Mouse (Mus musculus) heart, adult 2 months (tissue): ENCODE measurements at regions not wholly inside any gene's neighbourhood (a gene's known extent, or its start where the extent isn't known, plus 50 kb on each side); places are given as distances from the start of the nearest gene placed in this dataset.

ENCODE experiments used
- DNase-seq, 2 experiments: peaks; one replicate each; pipeline ENCODE4 v3.0.0; 2021
- H3K27ac ChIP-seq: fragments of 200-600 bp; 2 replicates; pipeline ENCODE4 v1.8.1; 2022
- H3K27me3 ChIP-seq: fragments of 200-500 bp; 2 replicates; pipeline ENCODE4 v1.6.1; 2012; ENCODE audit warnings: mild to moderate bottlenecking, low read length, inconsistent platforms, mixed read lengths; ENCODE audit not compliant: control insufficient read depth, insufficient read depth
- H3K36me3 ChIP-seq: fragments of 200-500 bp; 2 replicates; pipeline ENCODE4 v1.6.1; 2012; ENCODE audit warnings: low read length, inconsistent platforms; ENCODE audit not compliant: control insufficient read depth, insufficient read depth
- H3K4me1 ChIP-seq: fragments of 200-500 bp; 2 replicates; pipeline ENCODE4 v1.6.1; 2011; ENCODE audit warnings: low read length; ENCODE audit not compliant: control insufficient read depth, insufficient read depth
- H3K4me3 ChIP-seq: fragments of 200-600 bp; 2 replicates; pipeline ENCODE4 v1.8.1; 2022
- H3K79me2 ChIP-seq: fragments of 200-500 bp; replicated peaks from 2 replicates; pipeline ENCODE4 v1.6.1; 2012; ENCODE audit warnings: mild to moderate bottlenecking, inconsistent platforms, low read length, moderate library complexity, mixed read lengths; ENCODE audit not compliant: control insufficient read depth, insufficient read depth
- H3K9ac ChIP-seq: fragments of 200-500 bp; 2 replicates; pipeline ENCODE4 v1.6.1; 2012; ENCODE audit warnings: low read depth, mild to moderate bottlenecking, control low read depth, inconsistent platforms, low read length, mixed read lengths
- CTCF ChIP-seq: fragments of 200-600 bp; IDR thresholded peaks from 2 replicates; pipeline ENCODE4 v1.8.1; 2022; ENCODE audit warnings: antibody characterized with exemption, mild to moderate bottlenecking, moderate library complexity
- EP300 ChIP-seq: fragments of 200-500 bp; IDR thresholded peaks from 2 replicates; pipeline ENCODE4 v1.6.1; 2011; ENCODE audit warnings: low read depth, low read length, control low read depth; ENCODE audit not compliant: insufficient read depth
- POLR2A ChIP-seq: fragments of 200-500 bp; IDR thresholded peaks from 2 replicates; pipeline ENCODE4 v1.6.1; 2011; ENCODE audit warnings: mild to moderate bottlenecking, low read depth, low read length, control low read depth; ENCODE audit not compliant: insufficient read depth
- WGBS: fragments of 180-500 bp; shearing (Covaris S2); methylation state at CpG from one replicate; pipeline ENCODE4 v1.1.7; 2018; 5-methylcytosine and 5-hydroxymethylcytosine counted together
- intact Hi-C: fragments of 180-260 bp; cut with DNase I; formaldehyde crosslinking; loops from one replicate; pipeline ENCODE4 v1.15.1; 2025

DNA sequence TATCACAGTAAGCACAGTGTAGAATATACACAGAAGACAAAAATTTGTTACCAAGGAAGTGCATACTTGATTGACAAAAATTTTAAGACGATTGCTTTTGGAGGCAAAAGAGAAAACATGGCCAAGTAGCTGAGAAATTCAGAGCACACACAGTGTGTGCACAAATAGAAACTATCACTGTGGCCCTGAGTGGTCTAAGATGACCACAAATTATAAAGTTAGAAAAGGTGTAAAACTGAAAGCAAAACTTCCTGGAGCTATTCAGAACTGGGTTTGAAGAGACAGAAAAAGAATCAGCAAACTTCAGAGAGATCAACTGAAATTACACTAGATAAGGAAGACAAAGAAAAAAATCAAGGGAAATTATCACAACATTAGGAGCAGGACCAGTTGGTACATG is 487.6 kb downstream of the Car8 start:
- no peaks in the 10 kb centered on the region for H3K4me1 ChIP-seq
- DNase-seq = no peak

DNA sequence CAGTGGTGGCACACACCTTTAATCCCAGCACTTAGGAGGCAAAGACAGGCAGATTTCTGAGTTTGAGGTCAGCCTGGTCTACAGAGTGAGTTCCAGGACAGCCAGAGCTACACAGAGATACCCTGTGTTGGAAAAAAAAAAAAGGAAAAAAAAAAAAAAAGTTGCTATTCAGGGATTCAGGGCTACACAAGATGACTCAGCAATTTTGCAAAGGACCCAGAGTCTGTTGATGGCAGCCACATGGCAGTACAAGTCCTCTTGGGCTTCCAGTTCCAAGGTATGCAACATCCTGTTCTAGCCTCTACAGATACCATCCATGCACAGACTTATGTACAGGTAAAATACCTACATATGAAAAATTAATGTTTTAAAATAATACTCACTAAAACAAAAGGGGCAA is 515.9 kb downstream of the Car8 start:
- Histone ChIP-seq H3K4me1 (no peaks in the 10 kb centered on the region), H3K79me2 (no peaks in the 10 kb centered on the region), H3K27me3 (no peaks in the 10 kb centered on the region), H3K27ac (no peak overlapping the region), H3K9ac (no peak overlapping the region), H3K36me3 (no peaks in the 10 kb centered on the region), H3K4me3 (no peak overlapping the region)
- intact Hi-C loops = no loop called here
- TF ChIP-seq POLR2A (no peak), EP300 (no peak), CTCF (no peak)
- no peak for DNase-seq

More for the DNA sequence above, 487.6 kb downstream of the Car8 start:
- Histone ChIP-seq H3K9ac (no peak overlapping the region), H3K27ac (no peak overlapping the region), H3K27me3 (no peaks in the 10 kb centered on the region), H3K36me3 (no peaks in the 10 kb centered on the region), H3K79me2 (no peaks in the 10 kb centered on the region), H3K4me3 (no peak overlapping the region)
- no peak for TF ChIP-seq CTCF
- TF ChIP-seq POLR2A = no peak
- no peak for TF ChIP-seq EP300
- intact Hi-C loops = no loop called here
- 67% methylated on average over 1 of the region's 1 CpGs for WGBS

DNA sequence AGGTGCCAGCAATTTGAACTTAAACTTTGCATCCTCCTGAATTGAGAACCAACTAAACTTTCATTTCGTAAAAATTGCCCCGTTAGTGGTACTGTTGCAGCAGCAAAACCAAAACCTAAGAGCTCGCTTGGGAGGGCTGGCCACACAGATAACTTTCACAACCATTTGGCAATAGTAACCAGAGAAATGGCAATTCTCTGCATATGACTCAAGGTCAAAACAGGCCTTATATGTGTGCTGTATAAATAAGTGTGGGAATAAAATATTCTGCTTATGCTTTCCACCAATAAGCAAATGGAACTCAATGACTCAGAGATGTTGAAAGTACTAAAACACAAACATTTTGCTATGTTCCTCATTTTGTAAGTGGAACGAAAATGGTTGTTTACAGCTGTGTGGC is 550.3 kb downstream of the Car8 start:
- Histone ChIP-seq H3K36me3 (no peaks in the 10 kb centered on the region), H3K4me1 (no peaks in the 10 kb centered on the region), H3K9ac (no peak overlapping the region), H3K4me3 (no peak overlapping the region), H3K27me3 (no peaks in the 10 kb centered on the region), H3K27ac (no peak overlapping the region), H3K79me2 (no peaks in the 10 kb centered on the region)
- 77% methylated on average over 4 of the region's 4 CpGs for WGBS
- intact Hi-C loops = no loop called here
- DNase-seq = no peak
- TF ChIP-seq CTCF (no peak), POLR2A (no peak), EP300 (no peak)

DNA sequence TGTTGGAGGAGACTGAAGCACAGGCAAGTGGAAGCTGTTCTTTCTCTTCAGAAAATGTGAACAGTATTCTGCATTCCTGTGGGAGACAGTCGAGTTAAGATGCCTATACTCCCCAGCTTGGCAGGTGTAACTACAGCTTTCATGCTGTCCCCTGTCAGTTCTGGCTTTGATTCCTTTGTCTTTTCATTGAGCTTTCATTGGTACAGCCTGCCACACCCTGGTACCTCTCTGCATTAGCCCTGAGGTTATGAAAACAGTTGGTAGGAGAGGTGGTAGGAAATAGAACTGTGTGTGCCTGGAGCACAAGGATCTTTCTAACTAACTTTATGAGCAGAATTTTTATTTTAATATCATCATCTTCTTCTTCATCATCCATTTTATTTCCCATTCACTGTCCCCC is 551.6 kb downstream of the Car8 start:
- WGBS = 59% methylated on average over 1 of the region's 1 CpGs
- Histone ChIP-seq H3K36me3 (no peaks in the 10 kb centered on the region), H3K79me2 (no peaks in the 10 kb centered on the region), H3K27me3 (no peaks in the 10 kb centered on the region), H3K4me1 (no peaks in the 10 kb centered on the region), H3K9ac (no peak overlapping the region), H3K27ac (no peak overlapping the region), H3K4me3 (no peak overlapping the region)
- DNase-seq = no peak
- TF ChIP-seq POLR2A (no peak), CTCF (no peak), EP300 (no peak)
- intact Hi-C loops = no loop called here

- no peak overlapping the region for H3K4me3 ChIP-seq
- no peaks in the 10 kb centered on the region for H3K79me2 ChIP-seq
- DNase-seq = no peak
- no peaks in the 10 kb centered on the region for H3K36me3 ChIP-seq
- no peak overlapping the region for H3K27ac ChIP-seq
- H3K27me3 ChIP-seq = no peaks in the 10 kb centered on the region
- no peak for TF ChIP-seq EP300
- no peak for TF ChIP-seq CTCF
- no peak for TF ChIP-seq POLR2A
- H3K4me1 ChIP-seq = no peaks in the 10 kb centered on the region
- 77% methylated on average over 4 of the region's 4 CpGs for WGBS
- intact Hi-C loops = no loop called here
- H3K9ac ChIP-seq = no peak overlapping the region
These were observed 568.1 kb downstream of the Car8 start for GRCm38 (mm10) chr4:7670795-7671105.

- intact Hi-C loops = no loop called here
- no peak overlapping the region for H3K27ac ChIP-seq
- no peak for TF ChIP-seq POLR2A
- TF ChIP-seq EP300 = no peak
- TF ChIP-seq CTCF = no peak
- H3K36me3 ChIP-seq = no peaks in the 10 kb centered on the region
- H3K27me3 ChIP-seq = no peaks in the 10 kb centered on the region
- DNase-seq = no peak
- H3K4me3 ChIP-seq = no peak overlapping the region
- H3K9ac ChIP-seq = no peak overlapping the region
- 52% methylated on average over 4 of the region's 4 CpGs for WGBS
- no peaks in the 10 kb centered on the region for H3K4me1 ChIP-seq
- H3K79me2 ChIP-seq = no peaks in the 10 kb centered on the region
These were observed 568.6 kb downstream of the Car8 start for GRCm38 (mm10) chr4:7669992-7670794.
